Mouse (Mus musculus) MN1 (cell line): ENCODE measurements around the gene Fars2.
A peak's percentile ranks its signal among the peaks of the same experiment; 100 is the strongest.
"Not testable (repeated sequence)": the region's sequence is repeated elsewhere in the genome, so short reads cannot be mapped to it uniquely, and the experiment has no call there.

Experiments used
- DNase-seq: peaks from one replicate; pipeline ENCODE4 v3.0.0-alpha.2; 2016; ENCODE audit warnings: low spot score

Fars2 gene

GRCm38 (mm10) chr13:36367712-36368491, 250.7 kb downstream of the Fars2 start:
- peak; percentile 6 for DNase-seq

DNA sequence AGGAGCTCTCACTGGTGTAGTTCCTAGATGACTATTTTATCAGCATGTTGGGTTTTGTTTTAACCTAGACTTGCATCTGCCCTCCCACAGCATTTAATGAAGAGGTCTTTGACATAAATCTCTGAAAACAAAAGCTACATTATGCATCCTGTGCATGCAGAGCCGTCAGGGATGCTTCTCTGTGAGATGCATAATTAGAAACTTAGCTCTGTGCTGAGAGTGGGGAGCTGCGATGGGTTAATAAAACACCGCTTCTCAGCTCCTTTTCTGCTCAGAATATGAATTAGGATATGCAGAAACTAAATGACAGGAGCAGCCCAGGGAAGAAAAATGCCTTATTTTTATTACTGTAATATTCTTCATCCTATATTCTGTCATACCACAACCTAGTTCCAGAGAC, 251.6 kb downstream of the Fars2 start:
- no peak for DNase-seq

- DNase-seq, result no peak
These were observed 252.2 kb downstream of the Fars2 start for GRCm38 (mm10) chr13:36369400-36369799.

DNA sequence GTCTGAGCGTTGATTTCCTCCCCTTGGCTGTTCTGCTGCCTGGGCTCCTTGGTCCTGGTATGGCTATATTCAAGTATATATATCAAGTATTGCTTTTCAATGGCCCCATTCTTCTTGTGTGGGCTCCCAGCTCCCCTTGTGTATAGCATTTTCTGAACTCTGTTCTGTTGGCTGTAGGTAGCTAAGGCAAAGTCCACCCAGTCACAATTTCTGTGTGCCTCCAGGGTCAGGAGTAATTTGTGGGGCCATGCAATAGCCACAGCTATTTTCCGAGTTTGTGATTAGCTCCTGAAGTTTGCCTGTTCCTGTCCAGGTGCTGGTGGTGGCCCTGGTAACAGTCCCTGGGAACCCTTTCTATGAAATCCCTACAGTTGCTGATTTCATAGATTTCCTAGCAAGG, 266.0 kb downstream of the Fars2 start:
- no peak for DNase-seq

DNA sequence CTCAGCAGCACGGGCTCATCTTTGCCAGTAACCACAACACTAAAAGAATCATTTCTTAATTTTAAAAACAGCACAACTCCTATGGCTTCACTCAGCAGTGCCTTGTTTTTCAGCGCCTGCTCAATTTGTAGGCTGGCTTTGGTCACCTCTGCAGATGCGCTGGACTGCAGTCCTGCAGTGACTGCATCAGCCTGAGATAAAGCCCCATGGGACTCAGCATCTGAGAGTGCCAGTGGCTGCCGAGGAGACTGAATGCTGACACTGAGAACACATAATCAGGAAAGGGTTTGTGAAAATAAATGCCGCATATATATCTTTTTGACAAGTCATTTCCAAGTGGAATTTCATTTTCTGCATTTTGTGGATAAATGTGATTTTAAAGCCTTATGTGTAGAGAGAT, 268.9 kb downstream of the Fars2 start:
- peak; percentile 67 for DNase-seq

- no peak for DNase-seq
These were observed 274.7 kb downstream of the Fars2 start for GRCm38 (mm10) chr13:36391936-36392335.

GRCm38 (mm10) chr13:36392666-36393065, 275.5 kb downstream of the Fars2 start:
- DNase-seq, result no peak

- DNase-seq, result no peak
These were observed 283.8 kb downstream of the Fars2 start for GRCm38 (mm10) chr13:36401011-36401410.

- no peak for DNase-seq
These were observed 296.1 kb downstream of the Fars2 start for GRCm38 (mm10) chr13:36413276-36413675.

- no peak for DNase-seq
These were observed 298.0 kb downstream of the Fars2 start for GRCm38 (mm10) chr13:36415176-36415575.

DNA sequence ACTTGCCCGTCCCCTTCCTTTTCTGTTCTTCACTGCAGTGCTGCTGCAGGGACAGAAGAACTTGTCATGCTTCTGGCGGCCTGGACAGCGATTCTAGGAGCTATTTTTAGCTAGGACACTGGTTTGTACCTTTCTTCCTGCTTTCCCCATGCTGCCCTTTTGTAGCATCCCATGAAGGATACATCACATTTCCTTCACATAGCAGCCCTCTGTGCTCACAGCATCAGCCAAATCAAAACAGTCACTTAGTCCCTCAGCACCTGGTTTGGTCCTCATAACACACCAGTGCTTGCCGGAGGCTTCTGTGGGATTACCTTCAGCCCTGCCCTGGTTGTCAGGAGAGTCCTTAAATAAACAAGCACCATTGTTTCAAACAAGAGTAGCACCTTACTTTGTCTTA, 299.3 kb downstream of the Fars2 start:
- no peak for DNase-seq

DNA sequence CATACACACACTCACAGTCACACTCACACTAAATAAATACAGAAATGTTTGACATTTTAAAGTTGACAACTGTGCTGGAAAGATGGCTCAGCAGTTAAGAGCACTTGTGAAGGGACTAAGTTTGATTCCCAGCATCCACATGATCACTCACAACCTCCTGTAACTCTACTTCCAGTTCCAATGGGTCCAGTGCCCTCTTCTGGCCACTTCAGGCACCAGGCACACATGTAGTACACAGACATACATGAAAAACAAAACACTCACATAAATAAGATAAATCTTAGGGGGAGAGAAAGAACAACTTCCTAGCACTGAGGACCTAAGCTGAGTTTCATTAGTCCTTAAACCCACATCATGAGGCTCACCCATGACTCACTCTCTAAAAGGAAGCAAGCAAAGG, 302.1 kb downstream of the Fars2 start:
- DNase-seq, result no peak

DNA sequence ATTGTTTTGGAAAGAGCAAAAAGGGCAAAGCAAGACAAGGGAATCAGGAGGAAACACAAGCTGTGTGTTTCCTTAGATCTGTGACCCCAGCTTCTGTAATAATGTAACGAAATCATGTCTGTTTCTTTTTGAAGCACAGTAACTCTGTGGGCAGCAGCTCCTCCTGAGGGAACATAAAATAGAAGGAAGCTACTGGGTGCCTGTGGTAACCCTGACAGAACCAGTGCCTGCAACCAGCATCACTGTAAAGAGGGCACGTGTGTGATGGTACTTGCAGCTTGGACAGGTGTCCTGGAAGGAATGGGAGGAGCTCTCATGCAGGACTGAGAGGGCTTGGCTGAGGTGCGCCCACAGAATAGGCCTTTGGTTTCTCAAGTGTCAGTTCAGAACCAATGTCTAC, 305.2 kb downstream of the Fars2 start:
- no peak for DNase-seq

DNA sequence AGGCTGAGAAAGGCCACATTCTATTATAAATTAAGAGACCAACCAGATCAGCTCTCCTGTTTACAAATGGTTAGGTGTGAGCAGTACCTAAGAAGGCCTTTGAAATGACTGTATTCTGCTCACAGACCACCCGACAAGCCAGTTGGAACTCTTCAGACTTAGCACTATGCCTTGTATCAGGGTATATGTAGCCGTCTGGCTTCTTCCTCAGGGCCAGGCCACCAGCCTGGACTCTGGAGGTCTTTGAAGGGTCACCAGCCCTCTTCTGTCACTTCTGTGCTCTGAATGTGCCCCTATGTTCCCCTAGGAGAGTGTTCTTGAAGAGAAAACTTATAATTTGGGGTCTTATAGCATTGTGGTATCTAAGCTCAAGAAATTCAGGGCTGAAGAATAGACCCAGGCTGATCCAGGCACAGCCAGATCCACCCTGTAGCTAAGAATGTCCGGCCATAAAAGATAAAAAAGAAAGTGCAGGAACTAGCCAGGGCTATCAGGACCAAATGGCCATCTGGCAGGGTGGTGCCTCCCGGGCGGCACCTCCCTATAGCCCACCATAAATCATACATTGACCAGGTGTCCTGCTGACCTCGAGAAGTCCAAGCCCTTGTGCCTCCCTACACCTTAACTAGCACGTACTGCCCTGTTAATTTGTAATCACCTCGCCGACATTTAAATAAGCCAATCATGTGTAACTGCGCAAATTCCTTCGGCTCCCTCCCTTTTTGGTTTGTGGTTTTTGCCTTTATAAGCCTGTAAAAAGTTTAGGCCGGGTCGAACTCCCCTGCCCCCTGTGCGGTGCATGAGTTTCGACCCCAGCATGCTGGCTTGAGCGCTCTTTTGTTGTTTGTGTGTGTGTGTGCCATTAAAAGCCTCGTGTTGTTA, 308.9 kb downstream of the Fars2 start:
- DNase-seq, result not testable (repeated sequence)

- DNase-seq, result no peak
These were observed 312.4 kb downstream of the Fars2 start for GRCm38 (mm10) chr13:36429500-36430189.

- DNase-seq, result no peak
These were observed 313.4 kb downstream of the Fars2 start for GRCm38 (mm10) chr13:36430420-36431114.

DNA sequence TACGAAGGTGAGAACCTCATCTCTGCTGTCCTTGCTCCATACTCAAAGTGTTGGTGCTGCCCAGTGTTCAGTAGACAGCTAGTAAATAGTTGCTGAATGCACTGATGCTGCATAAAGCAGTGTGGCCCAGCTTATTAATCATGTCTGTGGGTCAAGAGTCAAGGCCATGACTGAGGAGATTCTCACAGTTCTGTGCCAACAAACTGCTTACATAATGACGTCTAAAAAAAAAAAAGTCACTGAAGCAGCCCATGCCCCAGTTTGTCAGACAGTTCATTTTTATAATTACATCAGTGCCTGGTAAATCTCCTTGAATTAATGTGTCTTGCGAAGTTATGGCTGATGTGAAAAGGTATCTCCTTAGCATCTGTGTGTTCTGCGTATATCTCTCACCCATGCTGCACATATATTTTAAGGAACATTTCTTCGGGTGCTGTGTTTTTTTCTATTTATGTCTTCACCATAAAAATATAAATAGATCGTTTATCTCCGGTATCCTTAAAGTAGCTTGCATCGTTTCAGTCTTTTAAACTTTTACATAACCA, 314.8 kb downstream of the Fars2 start:
- DNase-seq, result no peak

- no peak for DNase-seq
These were observed 327.7 kb downstream of the Fars2 start for GRCm38 (mm10) chr13:36444748-36445423.

- no peak for DNase-seq
These were observed 330.7 kb downstream of the Fars2 start for GRCm38 (mm10) chr13:36447947-36448346.

DNA sequence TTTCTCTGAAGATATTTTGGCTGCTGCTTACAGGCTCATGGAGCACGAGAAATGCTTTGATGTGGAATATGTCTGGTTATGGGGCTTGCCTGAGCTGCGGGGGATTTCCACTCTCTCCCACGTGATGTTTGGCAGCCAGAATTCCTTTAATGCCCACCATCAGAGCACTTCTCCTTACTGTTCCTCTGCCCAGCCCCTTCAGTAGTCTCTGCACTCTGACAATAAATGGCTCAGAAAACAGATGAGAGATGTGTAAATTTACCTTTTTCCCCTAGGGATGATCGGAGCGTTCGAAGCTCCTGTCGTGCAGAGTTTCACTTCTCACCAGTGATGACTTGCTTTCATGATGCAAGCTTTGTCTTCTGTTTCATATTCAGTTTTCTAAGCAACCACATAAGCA, 331.4 kb downstream of the Fars2 start:
- DNase-seq, result no peak

DNA sequence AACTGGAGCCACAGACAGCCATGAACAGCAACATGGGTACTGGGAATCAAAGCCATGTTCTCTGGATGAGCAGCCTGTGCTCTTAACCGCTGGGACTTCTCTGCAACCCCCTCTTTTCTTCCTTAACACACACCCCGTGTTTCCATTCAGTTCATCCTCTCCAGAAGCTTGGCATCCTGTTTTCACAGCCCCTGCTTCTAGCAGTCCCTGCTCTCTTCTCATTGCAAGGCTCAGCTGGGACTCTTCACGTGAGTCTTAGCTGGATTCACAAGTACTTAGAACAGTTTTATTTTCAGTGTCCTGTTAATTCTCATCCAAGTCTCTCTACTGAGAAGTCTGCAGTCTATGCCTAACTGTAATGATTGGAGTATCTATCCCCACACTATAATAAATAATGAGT, 334.2 kb downstream of the Fars2 start:
- DNase-seq, result no peak
